8 mouse cellular contexts compared by ENCODE assay signal in the genomic region with DNA sequence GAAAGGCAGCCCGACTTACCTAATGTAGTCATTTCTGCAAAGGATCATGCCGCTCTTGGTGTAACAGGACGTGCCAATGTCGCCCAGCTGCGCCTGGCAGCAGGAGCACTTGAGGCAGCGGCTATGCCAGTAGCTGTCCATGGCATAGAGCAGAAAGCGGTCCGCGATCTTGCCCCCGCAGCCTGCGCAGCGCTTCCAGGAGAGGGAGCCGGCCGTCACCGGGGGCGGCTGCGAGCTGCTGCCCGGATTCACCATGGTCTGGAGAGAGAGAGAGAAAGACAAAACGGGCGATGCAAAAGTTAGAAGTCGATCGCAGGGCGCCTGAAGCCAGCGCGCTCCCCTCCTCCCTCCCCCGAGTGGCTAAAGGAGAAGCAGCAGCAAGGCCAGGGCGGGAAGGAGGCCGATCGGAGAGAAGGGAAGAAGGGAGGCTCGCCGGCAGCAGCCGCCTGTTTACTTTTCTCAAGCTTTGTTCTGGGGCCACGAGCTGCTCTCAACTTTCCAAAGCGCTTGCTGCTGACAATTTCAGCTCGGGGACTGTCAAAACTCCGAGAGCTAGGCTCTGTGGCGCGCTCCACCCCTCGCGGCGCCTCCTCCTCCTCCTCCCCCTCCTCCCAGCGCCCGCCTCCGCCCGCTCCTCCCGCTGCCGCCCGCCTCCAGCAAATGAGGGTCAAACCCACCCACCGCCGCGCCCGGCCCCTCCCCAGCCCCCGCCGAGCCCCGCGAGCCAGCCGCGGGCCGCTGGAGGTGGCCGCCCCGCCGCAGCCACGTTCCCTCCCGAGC. TPM values are rescaled to one million over a fixed set of nuclear protein-coding genes. Genes with fewer than 3 reads are reported as not detected.
A peak's percentile ranks its signal among the peaks of the same experiment; 100 is the strongest.
DNase-seq lines count a peak whose midpoint lies in the region; ATAC-seq and TF ChIP-seq lines count a peak whose summit lies in the region.

No protein-coding gene starts in this region.

- under 1% methylated on average over 62 of the region's 64 CpGs for WGBS in embryonic facial prominence, embryonic 15.5 days
- under 1% methylated on average over 60 of the region's 64 CpGs for WGBS in heart, embryonic 16.5 days
- under 1% methylated on average over 56 of the region's 64 CpGs for WGBS in lung, embryonic 16.5 days

- peak overlapping the region; percentile 74 for H3K4me2 ChIP-seq in embryonic facial prominence, embryonic 15.5 days (replicated peaks)
- peak overlapping the region; percentile 95 for H3K4me2 ChIP-seq in heart, embryonic 16.5 days (ENCODE audit: low read depth, low read length)
- H3K4me2 ChIP-seq in lung, embryonic 16.5 days (ENCODE audit: low read depth, low read length) = peak overlapping the region; percentile 94

- peaks cover 48% of the 10 kb centered on the region for H3K79me3 ChIP-seq in C2C12 (ENCODE audit: low read depth)

- no peak for TF ChIP-seq CTCF in C2C12 (IDR thresholded peaks at IDR 0.05; ENCODE audit: control insufficient read depth, insufficient read depth, insufficient read length)

- H3K4me3 ChIP-seq in C2C12 (ENCODE audit: insufficient read depth, poor library complexity, severe bottlenecking) = peak overlapping the region; percentile 74
- H3K4me3 ChIP-seq in embryonic facial prominence, embryonic 15.5 days (replicated peaks) = peak overlapping the region; percentile 86
- H3K4me3 ChIP-seq in heart, embryonic 16.5 days (ENCODE audit: low read length) = peak overlapping the region; percentile 67
- peak overlapping the region; percentile 91 for H3K4me3 ChIP-seq in lung, embryonic 16.5 days (ENCODE audit: low read length)

- peak overlapping the region; percentile 90 for H3K9ac ChIP-seq in embryonic facial prominence, embryonic 15.5 days
- peak overlapping the region; percentile 93 for H3K9ac ChIP-seq in heart, embryonic 16.5 days (ENCODE audit: low read length)
- peak overlapping the region; percentile 98 for H3K9ac ChIP-seq in lung, embryonic 16.5 days (ENCODE audit: low read length)

- peak; percentile 82 for ATAC-seq in embryonic facial prominence, embryonic 15.5 days (ENCODE audit: insufficient number of reproducible peaks, low FRiP score, low TSS enrichment, low read depth)
- peak; percentile 73 for ATAC-seq in heart, embryonic 16.5 days (replicated peaks; ENCODE audit: extremely low read depth, insufficient read depth, low FRiP score)
- peak; percentile 69 for ATAC-seq in lung, embryonic 16.5 days (ENCODE audit: low read depth)

- no peaks in the 10 kb centered on the region for H3K9me3 ChIP-seq in embryonic facial prominence, embryonic 15.5 days (replicated peaks)
- H3K9me3 ChIP-seq in heart, embryonic 16.5 days (replicated peaks; ENCODE audit: control insufficient read depth, low read length) = no peaks in the 10 kb centered on the region
- no peaks in the 10 kb centered on the region for H3K9me3 ChIP-seq in lung, embryonic 16.5 days (ENCODE audit: control insufficient read depth, low read length)

- H3K36me3 ChIP-seq in C2C12 (ENCODE audit: control insufficient read depth, insufficient read depth) = peaks cover 28% of the 10 kb centered on the region
- H3K36me3 ChIP-seq in embryonic facial prominence, embryonic 15.5 days = no peaks in the 10 kb centered on the region
- peaks cover 3% of the 10 kb centered on the region; the same call in 1 of the 2 replicates for H3K36me3 ChIP-seq in heart, embryonic 16.5 days (ENCODE audit: control insufficient read depth, insufficient read depth)
- H3K36me3 ChIP-seq in lung, embryonic 16.5 days (ENCODE audit: control insufficient read depth, insufficient read depth, low read length) = peaks cover 6% of the 10 kb centered on the region; the same call in 1 of the 2 replicates

- peaks cover 35% of the 10 kb centered on the region for H3K4me1 ChIP-seq in embryonic facial prominence, embryonic 15.5 days
- peaks cover 44% of the 10 kb centered on the region for H3K4me1 ChIP-seq in heart, embryonic 16.5 days (ENCODE audit: control insufficient read depth, insufficient read depth, low read length)
- peaks cover 32% of the 10 kb centered on the region for H3K4me1 ChIP-seq in lung, embryonic 16.5 days (replicated peaks; ENCODE audit: control insufficient read depth, insufficient read depth, low read length)

- H3K27me3 ChIP-seq in C2C12 (ENCODE audit: control insufficient read depth, insufficient read depth, insufficient read length) = no peaks in the 10 kb centered on the region
- no peaks in the 10 kb centered on the region for H3K27me3 ChIP-seq in embryonic facial prominence, embryonic 15.5 days
- no peaks in the 10 kb centered on the region for H3K27me3 ChIP-seq in heart, embryonic 16.5 days (ENCODE audit: control insufficient read depth, insufficient read depth, low read length)
- no peaks in the 10 kb centered on the region for H3K27me3 ChIP-seq in lung, embryonic 16.5 days (ENCODE audit: control insufficient read depth, insufficient read depth, low read depth, low read length)

- peak overlapping the region; percentile 63 for H3ac ChIP-seq in C2C12 (ENCODE audit: control insufficient read depth, insufficient read length, low read depth)

- peaks cover 80% of the 10 kb centered on the region for H3K79me2 ChIP-seq in C2C12 (ENCODE audit: control insufficient read depth, insufficient read depth)

- DNase-seq in adrenal gland, postnatal 36 days = peak; percentile 93 to 95
- DNase-seq in kidney, postnatal 25 days = peak; percentile 89 to 95
- peak; percentile 86 for DNase-seq in ovary, adult 18-20 months (ENCODE audit: low spot score)
- DNase-seq in thymus, postnatal 0 days (ENCODE audit: low spot score) = peak; percentile 81

- peak overlapping the region; percentile 99 for H3K27ac ChIP-seq in embryonic facial prominence, embryonic 15.5 days (replicated peaks)
- peak overlapping the region; percentile 95 for H3K27ac ChIP-seq in heart, embryonic 16.5 days (ENCODE audit: low read length)
- peak overlapping the region; percentile 99 for H3K27ac ChIP-seq in lung, embryonic 16.5 days (ENCODE audit: low read length)

TF ChIP-seq in C2C12, 6 proteins besides CTCF, POLR2A, EP300 and RAD21:
- TF ChIP-seq MYOG (IDR thresholded peaks at IDR 0.05; ENCODE audit: control insufficient read depth, extremely low read depth, insufficient read length) (no peak), MYOD1 (IDR thresholded peaks at IDR 0.05; ENCODE audit: control insufficient read depth, insufficient read length, low read depth) (no peak), CEBPB (IDR thresholded peaks at IDR 0.05; ENCODE audit: low read depth) (no peak), FOSL1 (IDR thresholded peaks at IDR 0.05; ENCODE audit: insufficient read depth, low read length, poor library complexity, severe bottlenecking) (no peak)

RNA-seq across cellular contexts. Expression of a gene that starts 3.0 kb away (rescaled TPM):
- polyA plus RNA-seq in C2C12 (2012; fragmentation: generic; extraction: Trizol) = 39.7 TPM
- 10 to 100 TPM; 53.7 to 95.9 TPM for total RNA-seq in adrenal gland, postnatal 36 days (2021)
- polyA plus RNA-seq in embryonic facial prominence, embryonic 15.5 days (2015; fragmentation: Nextera tagmentation; extraction: Ambion mirVana) = 102 and 105 TPM in 2 replicates
- 45.3 and 46.8 TPM in 2 replicates for polyA plus RNA-seq in heart, embryonic 16.5 days (2015; fragmentation: Nextera tagmentation; extraction: Ambion mirVana)
- 72.5 and 73.3 TPM in 2 replicates for polyA plus RNA-seq in lung, embryonic 16.5 days (2015; fragmentation: Nextera tagmentation; extraction: Ambion mirVana)
- 39.6 and 43.4 TPM in 2 replicates for polyA plus RNA-seq in thymus, postnatal 0 days (2015; fragmentation: Nextera tagmentation; extraction: Ambion mirVana)

Comparison
In these comparisons a context has a peak if more than half of its experiments do, and no peak if none do; other contexts are left out.
1. Peak in every context shown above with its lines: DNase-seq, ATAC-seq, H3K4me3 ChIP-seq and H3K27ac ChIP-seq.